Mouse (Mus musculus) embryonic facial prominence, embryonic 11.5 days (tissue): Measurements from ENCODE around the gene Pld5. TPM values are rescaled to one million over a fixed set of nuclear protein-coding genes. Genes with fewer than 3 reads are reported as not detected.

ENCODE experiments used
- ATAC-seq: fragments of 200-750 bp; cut with Nextera tagmentation; replicated peaks from 2 replicates; pipeline ENCODE4 v1.8.0; 2017; ENCODE audit warnings: low read depth; ENCODE audit not compliant: insufficient number of reproducible peaks, low FRiP score, low TSS enrichment
- DNase-seq: peaks from one replicate; pipeline ENCODE4 v3.0.0-alpha.2; 2015; ENCODE audit warnings: low spot score
- H3K27ac ChIP-seq: fragments of 300-500 bp; sonication (generic); replicated peaks from 2 replicates; pipeline ENCODE4 v1.5.1; 2014; ENCODE audit warnings: mild to moderate bottlenecking, low read depth, low read length, control low read depth
- H3K27me3 ChIP-seq: fragments of 300-500 bp; sonication (generic); 2 replicates; pipeline ENCODE4 v1.6.1; 2014; ENCODE audit warnings: mild to moderate bottlenecking, low read length, moderate library complexity, mixed read lengths; ENCODE audit not compliant: control insufficient read depth, insufficient read depth
- H3K36me3 ChIP-seq: fragments of 300-500 bp; sonication (generic); replicated peaks from 2 replicates; pipeline ENCODE4 v1.6.1; 2014; ENCODE audit warnings: low read depth, mild to moderate bottlenecking, low read length, moderate library complexity, mixed read lengths; ENCODE audit not compliant: control insufficient read depth, insufficient read depth
- H3K4me1 ChIP-seq: fragments of 300-500 bp; sonication (generic); 2 replicates; pipeline ENCODE4 v1.6.1; 2014; ENCODE audit warnings: low read length, mixed read lengths; ENCODE audit not compliant: control insufficient read depth, insufficient read depth
- H3K4me2 ChIP-seq: fragments of 300-500 bp; sonication (generic); 2 replicates; pipeline ENCODE4 v1.6.1; 2014; ENCODE audit warnings: low read depth, mild to moderate bottlenecking, control low read depth, low read length, moderate library complexity
- H3K4me3 ChIP-seq: fragments of 300-500 bp; sonication (generic); 2 replicates; pipeline ENCODE4 v1.5.1; 2014; ENCODE audit warnings: low read depth, low read length, control low read depth
- H3K9ac ChIP-seq: fragments of 300-500 bp; sonication (generic); replicated peaks from 2 replicates; pipeline ENCODE4 v1.6.1; 2014; ENCODE audit warnings: mild to moderate bottlenecking, control low read depth, low read length
- H3K9me3 ChIP-seq: fragments of 300-500 bp; sonication (generic); replicated peaks from 2 replicates; pipeline ENCODE4 v1.6.1; 2016; ENCODE audit warnings: mild to moderate bottlenecking, low read length, inconsistent platforms, mixed read lengths; ENCODE audit not compliant: control insufficient read depth
- WGBS: fragments of 180-500 bp; shearing (Covaris S2); extraction: QIAGEN DNeasy Blood & Tissue Kit; methylation state at CpG from one replicate; pipeline ENCODE4 v1.1.7; 2014; 5-methylcytosine and 5-hydroxymethylcytosine counted together
- polyA plus RNA-seq: library from polyadenylated mRNA; unstranded; fragments of >200 nt; fragmentation: Nextera tagmentation; extraction: Ambion mirVana; gene quantifications from 2 replicates; pipeline ENCODE4 v1.2.1, GENCODE M21; 2014

Gene Pld5
- polyA plus RNA-seq, 1 experiment from 2014 or later: 0.29 TPM

DNA sequence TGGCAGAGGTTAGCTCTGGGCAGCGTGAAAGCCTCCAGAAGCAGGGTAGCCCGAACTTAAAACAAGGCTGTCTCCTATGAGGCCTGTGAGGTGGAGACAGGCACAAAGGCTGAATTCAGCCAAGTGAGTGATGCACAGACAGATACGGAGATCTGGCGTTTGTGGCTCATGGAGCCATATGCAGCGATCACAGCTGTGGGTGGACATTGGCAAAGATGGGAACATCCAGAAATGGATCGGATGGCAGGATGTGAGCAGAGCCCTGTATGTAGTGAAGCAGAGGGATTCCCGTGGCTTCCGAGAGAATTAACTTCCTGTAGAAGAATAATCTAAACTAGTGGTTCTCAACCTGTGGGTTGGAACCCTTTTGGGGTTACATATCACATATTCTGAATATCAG, 140.7 kb downstream of the Pld5 start:
- no peaks in the 10 kb centered on the region for H3K36me3 ChIP-seq
- no peak overlapping the region for H3K9ac ChIP-seq
- DNase-seq (no peak), ATAC-seq (no peak)
- H3K27me3 ChIP-seq: no peaks in the 10 kb centered on the region
- H3K27ac ChIP-seq: no peak overlapping the region
- H3K4me1 ChIP-seq: no peaks in the 10 kb centered on the region
- WGBS: 85% methylated on average over 8 of the region's 8 CpGs
- H3K4me2 ChIP-seq: no peak overlapping the region
- H3K9me3 ChIP-seq: no peaks in the 10 kb centered on the region
- H3K4me3 ChIP-seq: no peak overlapping the region

GRCm38 (mm10) chr1:176125771-176126170, 149.3 kb downstream of the Pld5 start:
- H3K4me1 ChIP-seq: no peaks in the 10 kb centered on the region
- no peak overlapping the region for H3K4me3 ChIP-seq
- H3K9me3 ChIP-seq: no peaks in the 10 kb centered on the region
- H3K4me2 ChIP-seq: no peak overlapping the region
- no peak overlapping the region for H3K9ac ChIP-seq
- WGBS: 81% methylated on average over 2 of the region's 2 CpGs
- H3K36me3 ChIP-seq: no peaks in the 10 kb centered on the region
- no peaks in the 10 kb centered on the region for H3K27me3 ChIP-seq
- ATAC-seq (no peak), DNase-seq (no peak)
- no peak overlapping the region for H3K27ac ChIP-seq

GRCm38 (mm10) chr1:176124441-176124840, 150.7 kb downstream of the Pld5 start:
- Histone ChIP-seq H3K4me1 (no peaks in the 10 kb centered on the region), H3K9ac (no peak overlapping the region), H3K4me2 (no peak overlapping the region), H3K27ac (no peak overlapping the region), H3K4me3 (no peak overlapping the region), H3K36me3 (no peaks in the 10 kb centered on the region), H3K9me3 (no peaks in the 10 kb centered on the region), H3K27me3 (no peaks in the 10 kb centered on the region)
- 83% methylated on average over 8 of the region's 8 CpGs for WGBS
- DNase-seq (no peak), ATAC-seq (no peak)

DNA sequence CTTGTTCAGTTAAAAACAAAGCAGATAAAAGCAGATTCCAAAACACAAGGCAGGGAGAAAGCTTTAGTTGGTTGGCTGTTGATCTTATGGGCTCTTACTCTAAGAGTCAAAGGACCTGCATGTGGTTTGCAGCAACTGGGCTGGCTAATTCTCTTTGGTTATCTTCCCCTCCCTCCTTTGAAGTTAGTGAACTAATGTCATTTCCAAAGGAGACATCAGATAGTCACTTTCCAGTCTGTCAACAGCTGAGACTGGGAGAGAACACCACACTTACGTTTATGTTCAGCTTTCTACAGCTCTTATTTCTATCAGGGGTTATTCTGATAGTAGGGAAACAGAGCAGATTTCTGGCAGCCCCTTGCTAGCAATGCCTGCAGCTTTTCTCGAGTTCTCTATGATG, 151.3 kb downstream of the Pld5 start:
- no peak overlapping the region for H3K4me2 ChIP-seq
- H3K9ac ChIP-seq: no peak overlapping the region
- DNase-seq: no peak
- H3K27me3 ChIP-seq: no peaks in the 10 kb centered on the region
- no peaks in the 10 kb centered on the region for H3K9me3 ChIP-seq
- H3K36me3 ChIP-seq: no peaks in the 10 kb centered on the region
- 79% methylated on average over 2 of the region's 2 CpGs for WGBS
- H3K4me3 ChIP-seq: no peak overlapping the region
- no peak for ATAC-seq
- H3K27ac ChIP-seq: no peak overlapping the region
- no peaks in the 10 kb centered on the region for H3K4me1 ChIP-seq

- H3K4me1 ChIP-seq: no peaks in the 10 kb centered on the region
- no peaks in the 10 kb centered on the region for H3K36me3 ChIP-seq
- H3K9ac ChIP-seq: no peak overlapping the region
- H3K9me3 ChIP-seq: no peaks in the 10 kb centered on the region
- 88% methylated on average over 4 of the region's 4 CpGs for whole genome bisulfite sequencing
- H3K4me2 ChIP-seq: no peak overlapping the region
- ATAC-seq (no peak), DNase-seq (no peak)
- H3K4me3 ChIP-seq: no peak overlapping the region
- no peaks in the 10 kb centered on the region for H3K27me3 ChIP-seq
- H3K27ac ChIP-seq: no peak overlapping the region
These were observed 159.5 kb downstream of the Pld5 start for GRCm38 (mm10) chr1:176115604-176116003.

DNA sequence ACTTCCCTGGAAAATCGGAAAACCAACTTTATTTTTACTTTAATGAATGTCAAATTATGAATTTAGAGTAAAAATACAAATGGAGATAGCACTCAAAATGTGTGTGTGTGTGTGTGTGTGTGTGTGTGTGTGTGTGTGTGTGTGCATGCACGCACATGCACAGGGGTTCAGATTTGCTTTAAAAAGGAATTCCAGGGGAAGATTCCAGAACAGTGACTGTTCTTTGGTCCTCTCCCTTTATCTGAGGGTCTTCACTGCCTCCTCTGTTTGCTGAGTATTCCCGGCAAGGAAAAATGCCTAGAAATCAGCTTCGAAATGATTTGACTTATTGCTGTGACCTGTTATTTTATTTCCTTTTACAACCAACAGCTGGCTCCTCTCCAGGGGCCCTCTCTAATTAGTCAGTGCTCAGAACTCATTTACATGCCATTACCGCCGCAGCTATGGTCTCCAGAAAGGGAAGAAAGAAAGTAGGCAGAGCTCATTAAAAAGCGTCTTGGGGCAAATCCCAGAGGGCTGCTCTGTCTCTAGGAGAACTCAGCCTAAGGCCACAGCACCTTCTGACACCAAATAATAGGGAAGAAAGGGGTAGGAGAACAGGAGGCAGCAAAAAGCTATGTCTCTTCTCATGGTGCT, 176.3 kb downstream of the Pld5 start:
- no peak overlapping the region for H3K4me3 ChIP-seq
- 35% methylated on average over 7 of the region's 7 CpGs for WGBS
- H3K36me3 ChIP-seq: no peaks in the 10 kb centered on the region
- ATAC-seq (0 out of 2 replicates have a peak, but pooled peaks have one; percentile 39), DNase-seq (peak; percentile 14)
- no peak overlapping the region for H3K9ac ChIP-seq
- H3K9me3 ChIP-seq: no peaks in the 10 kb centered on the region
- no peak overlapping the region for H3K27ac ChIP-seq
- H3K27me3 ChIP-seq: no peaks in the 10 kb centered on the region
- H3K4me1 ChIP-seq: no peaks in the 10 kb centered on the region
- H3K4me2 ChIP-seq: no peak overlapping the region

DNA sequence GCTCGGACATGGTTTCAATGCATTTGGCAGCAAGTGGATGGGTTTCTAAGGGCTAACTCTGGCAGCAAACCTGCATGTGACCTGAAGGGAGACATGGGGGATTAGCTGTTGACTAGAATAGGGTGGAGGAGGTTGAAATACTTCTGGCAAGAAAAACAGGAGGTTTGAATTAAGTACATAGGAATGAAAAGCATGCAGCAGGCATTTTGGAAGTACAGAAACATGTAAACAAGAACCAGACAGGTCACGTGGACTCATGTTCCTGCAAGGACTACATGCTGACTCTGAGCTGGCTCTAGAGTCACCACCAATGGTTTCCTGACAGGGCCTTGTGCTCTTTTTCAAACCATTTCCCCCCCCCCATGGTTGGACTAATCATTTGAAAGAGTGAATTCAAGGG, 183.0 kb downstream of the Pld5 start:
- H3K4me2 ChIP-seq: no peak overlapping the region
- no peak overlapping the region for H3K4me3 ChIP-seq
- 49% methylated on average over 2 of the region's 2 CpGs for WGBS
- no peak overlapping the region for H3K9ac ChIP-seq
- ATAC-seq (peak; percentile 41; the same call in 1 of the 2 replicates), DNase-seq (peak; percentile 38)
- no peaks in the 10 kb centered on the region for H3K36me3 ChIP-seq
- no peaks in the 10 kb centered on the region for H3K9me3 ChIP-seq
- H3K27ac ChIP-seq: no peak overlapping the region
- no peaks in the 10 kb centered on the region for H3K4me1 ChIP-seq
- H3K27me3 ChIP-seq: no peaks in the 10 kb centered on the region

GRCm38 (mm10) chr1:176089382-176089781, 185.7 kb downstream of the Pld5 start:
- H3K4me1 ChIP-seq: no peaks in the 10 kb centered on the region
- no peak overlapping the region for H3K9ac ChIP-seq
- 87% methylated on average over 3 of the region's 3 CpGs for WGBS
- no peak overlapping the region for H3K4me2 ChIP-seq
- H3K36me3 ChIP-seq: no peaks in the 10 kb centered on the region
- no peak overlapping the region for H3K4me3 ChIP-seq
- no peaks in the 10 kb centered on the region for H3K9me3 ChIP-seq
- H3K27ac ChIP-seq: no peak overlapping the region
- H3K27me3 ChIP-seq: no peaks in the 10 kb centered on the region
- ATAC-seq (no peak), DNase-seq (no peak)
